Mouse (Mus musculus) left cerebral cortex, postnatal 14 days (tissue): Measurements from ENCODE around the gene Sync. TPM values are rescaled to one million over a fixed set of nuclear protein-coding genes. Genes with fewer than 3 reads are reported as not detected.

Experiments used
- DNase-seq, 2 experiments: peaks; one replicate each; pipeline ENCODE4 v3.0.0; 2021 to 2022; ENCODE audit warnings: low spot score in 2 of 2, mixed read lengths in 1 of 2
- intact Hi-C: fragments of 180-260 bp; cut with DNase I; formaldehyde crosslinking; loops from one replicate; pipeline ENCODE4 v1.15.1; 2025
- microRNA-seq, 2 experiments: library from miRNA; unstranded; fragments of <30 nt; microRNA quantifications; one replicate each; pipeline ENCODE4 v1.2.0; 2022
- total RNA-seq, 2 experiments: library from RNA; stranded (reverse); gene quantifications; 2 replicates each; pipeline ENCODE4 v1.2.3; 2021

Gene Sync
- total RNA-seq, 2 experiments from 2014 or later, result 1.2 to 2.2 TPM

DNA sequence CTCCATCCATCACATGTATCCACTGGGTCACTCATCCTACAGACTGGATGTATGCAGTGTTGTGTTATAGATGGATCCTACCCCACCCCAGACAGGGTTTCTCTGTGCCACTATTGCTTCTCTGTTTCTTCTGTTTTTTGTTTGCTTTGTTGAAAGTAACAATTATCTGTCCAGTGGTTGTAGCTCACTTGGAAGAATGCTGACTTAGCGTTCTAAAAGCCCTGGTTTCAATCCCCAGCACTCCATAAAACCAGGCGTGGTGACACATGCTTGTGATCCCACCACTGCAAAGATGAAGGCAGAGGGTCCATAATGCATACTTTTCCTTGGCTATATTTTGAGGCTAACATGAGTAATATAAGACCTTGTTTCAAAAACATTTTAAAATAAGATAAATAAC is 55.3 kb downstream of the Sync start:
- intact Hi-C loops, result no loop called here

DNA sequence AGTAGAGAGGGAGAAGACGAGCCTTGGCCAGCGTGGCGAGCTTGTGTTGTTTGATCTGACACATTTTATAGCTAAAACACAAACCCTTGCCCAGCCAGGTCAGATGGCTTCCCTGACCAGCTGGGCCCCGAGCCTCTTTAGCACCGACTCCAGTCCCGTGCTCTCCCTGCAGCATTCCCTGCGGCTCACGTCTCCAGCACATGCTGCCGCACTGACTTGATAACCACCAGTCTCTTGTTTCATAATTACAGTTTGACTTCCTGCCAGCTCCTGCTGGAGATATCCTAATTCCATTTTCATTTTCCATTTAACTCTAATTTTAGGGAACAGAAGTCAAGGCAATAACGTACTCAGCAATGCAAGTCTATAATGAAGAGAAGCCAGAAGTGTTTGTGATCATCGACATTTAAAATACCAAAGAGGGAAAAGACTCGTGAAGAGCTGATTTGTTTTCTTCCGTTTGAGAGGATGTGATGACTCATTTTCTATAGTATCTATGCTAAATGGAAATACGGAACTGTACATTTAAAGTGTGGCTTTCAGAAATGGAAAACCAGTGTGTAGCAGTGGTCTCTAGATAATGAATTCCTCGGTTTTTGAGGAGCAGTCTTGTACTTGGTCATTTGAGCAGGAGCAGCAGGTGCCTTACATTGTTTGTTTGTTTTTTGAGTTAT is 59.2 kb downstream of the Sync start:
- intact Hi-C loops, result no loop called here
- peak; percentile 62 to 80 for DNase-seq

More for the DNA sequence above, 55.3 kb downstream of the Sync start:
- DNase-seq, result no peak

DNA sequence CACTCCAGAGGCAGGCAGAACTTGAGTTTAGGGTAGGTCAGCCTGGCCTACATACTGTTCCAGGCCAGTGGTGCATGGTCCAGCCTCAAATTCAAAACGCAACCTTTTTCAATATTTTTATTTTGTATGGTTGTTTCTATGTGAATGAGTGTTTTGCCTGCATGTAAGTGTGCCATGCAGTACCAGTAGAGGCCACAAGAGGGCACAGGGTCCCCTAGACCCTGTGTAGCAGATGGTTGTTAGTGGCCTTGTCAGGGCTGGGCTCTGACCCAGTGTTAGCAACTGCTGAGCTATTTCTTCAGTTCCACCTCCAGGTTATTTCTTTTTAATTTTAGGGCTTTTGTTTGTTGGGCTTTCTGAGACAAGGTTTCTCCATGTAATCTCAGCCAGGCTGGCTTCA is 63.2 kb downstream of the Sync start:
- intact Hi-C loops, result loop anchor here (2.0 kb wide), 1 partner anchor 106 kb away; no protein-coding TSS in a partner anchor
- DNase-seq, result peak; percentile 54 to 78

DNA sequence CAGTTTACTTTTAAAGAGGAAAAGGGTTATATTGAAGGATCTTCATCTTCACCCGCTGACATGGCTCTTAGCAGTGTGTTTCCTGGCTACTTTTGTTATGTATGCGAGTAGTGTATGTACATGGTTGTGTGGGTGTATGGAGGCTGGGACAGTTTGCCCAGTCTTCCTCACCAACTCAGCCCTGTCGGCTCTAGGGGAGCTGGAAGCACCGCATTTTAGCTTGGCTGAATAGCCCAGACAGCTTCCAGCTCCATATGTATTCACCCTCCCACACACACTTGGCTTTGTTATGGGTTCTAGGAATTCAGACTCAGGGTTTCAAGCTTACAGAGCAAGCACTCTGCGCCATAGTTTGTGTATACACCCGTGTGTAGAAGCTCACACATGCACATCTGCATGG is 63.7 kb downstream of the Sync start:
- intact Hi-C loops, result loop anchor here (2.0 kb wide), 1 partner anchor 106 kb away; no protein-coding TSS in a partner anchor
- peak; percentile 46 to 70 for DNase-seq

DNA sequence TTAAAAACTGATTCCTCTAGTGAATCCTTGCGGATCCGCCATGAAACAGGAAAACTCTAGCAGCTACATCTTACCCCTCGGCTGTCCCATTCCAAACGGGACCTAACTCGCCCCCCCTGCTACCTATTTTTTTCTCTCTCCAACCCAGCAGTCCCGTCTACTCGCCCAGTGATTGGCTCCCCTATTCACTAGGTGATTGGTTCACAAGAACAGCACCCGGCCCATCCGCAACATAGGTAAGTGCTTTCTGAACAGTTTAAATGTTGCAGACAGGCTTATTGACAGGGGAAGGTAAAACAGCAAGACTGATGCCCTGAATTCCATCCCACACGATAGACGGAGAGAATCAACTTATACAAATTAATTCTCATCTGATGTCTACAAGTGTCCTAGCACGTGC is 65.8 kb downstream of the Sync start:
- intact Hi-C loops, result no loop called here
- DNase-seq, result no peak

DNA sequence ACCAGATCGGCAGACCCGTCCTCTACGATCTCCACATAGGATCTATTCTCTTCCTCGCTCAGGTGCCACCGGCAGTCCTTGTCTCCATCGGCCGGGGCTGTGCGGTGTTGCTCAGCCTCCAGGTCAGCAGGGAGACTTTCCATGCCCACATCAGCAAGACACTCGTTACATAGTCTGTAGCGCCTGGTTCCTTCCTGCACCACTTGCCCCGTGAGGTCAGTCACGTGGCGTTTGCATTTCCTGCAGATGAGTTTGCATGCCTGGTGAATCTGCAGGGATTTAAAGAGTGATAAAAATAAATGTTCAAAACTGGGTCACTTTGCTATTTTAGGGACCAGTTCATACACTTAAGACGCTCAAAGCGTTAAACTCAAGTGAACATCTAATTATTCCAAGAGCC is 66.8 kb downstream of the Sync start:
- intact Hi-C loops, result no loop called here

DNA sequence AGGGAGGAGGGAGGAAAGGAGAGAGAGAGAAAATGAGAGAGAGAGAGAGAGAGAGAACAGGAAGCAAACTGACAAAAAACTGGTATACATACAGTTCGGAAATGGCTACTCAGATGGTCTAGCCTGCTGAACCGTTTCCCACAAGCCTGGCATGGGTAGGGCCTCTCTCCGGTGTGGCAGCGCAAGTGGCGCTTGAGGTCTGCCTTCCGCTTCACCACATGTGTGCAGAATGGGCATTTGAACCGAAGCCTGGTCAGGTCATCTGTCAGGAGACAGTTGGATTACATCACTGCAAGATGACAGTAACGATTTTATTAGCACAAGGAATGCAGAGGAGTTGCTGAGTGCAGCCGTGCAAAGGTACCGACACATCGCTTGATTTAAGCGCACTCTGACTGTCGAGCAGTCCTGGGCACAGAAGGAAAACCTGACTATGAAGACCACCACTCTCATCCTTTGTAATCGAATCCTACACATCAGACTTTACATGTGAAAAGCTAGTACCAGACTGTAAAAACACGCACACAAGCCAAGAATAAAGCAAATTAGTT is 70.3 kb downstream of the Sync start:
- intact Hi-C loops, result no loop called here
- DNase-seq, result no peak

More for the DNA sequence above, 66.8 kb downstream of the Sync start:
- DNase-seq, result peak in 1 of 2 experiments; percentile 30

Small RNA genes within 50 kb of the gene (microRNA-seq; reads per million reads assigned to microRNA genes)
- 0 reads per million in 2 experiments for gene Gm22994

Other genes starting within 250 kb of the Sync start
- gene Rnf19b, start 229.3 kb upstream of the Sync start, total RNA-seq, result 10 to 100 TPM; 60.8 to 63.5 TPM
- gene Tmem54, start 182.1 kb upstream of the Sync start, total RNA-seq, result not detected
- 100 to 1,000 TPM; 562 to 615 TPM for gene Hpca, start 165.6 kb upstream of the Sync start, total RNA-seq
- gene Fndc5, start 150.6 kb upstream of the Sync start, total RNA-seq, result 10 to 100 TPM; 57.5 to 59.2 TPM
- gene S100pbp, start 97.9 kb upstream of the Sync start, total RNA-seq, result 10 to 100 TPM; 35.3 to 35.5 TPM
- gene Yars, start 97.9 kb upstream of the Sync start, total RNA-seq, result 100 to 1,000 TPM; 103 to 110 TPM
- 10 to 100 TPM; 17.9 to 21.1 TPM for gene C77080, start 26.2 kb upstream of the Sync start, total RNA-seq
- 100 to 1,000 TPM; 124 to 129 TPM for gene Rbbp4, start 47.8 kb downstream of the Sync start, total RNA-seq
- gene Zbtb8os, start 48.1 kb downstream of the Sync start, total RNA-seq, result 10 to 100 TPM; 22.4 to 23.5 TPM
- gene Zbtb8a, start 90.5 kb downstream of the Sync start, total RNA-seq, result 1 to 10 TPM; 7.4 to 8.0 TPM
- 1 to 10 TPM; 4.4 TPM for gene Zbtb8b, start 153.2 kb downstream of the Sync start, total RNA-seq
- gene Bsdc1, start 174.0 kb downstream of the Sync start, total RNA-seq, result 10 to 100 TPM; 48.2 to 52.0 TPM
- gene Tssk3, start 203.4 kb downstream of the Sync start, total RNA-seq, result under 1 TPM; 0.29 to 0.44 TPM
- under 1 TPM in 1 of 2 experiments, not detected in 1; 0.87 TPM for gene Fam229a, start 203.6 kb downstream of the Sync start, total RNA-seq
- gene Marcksl1, start 226.0 kb downstream of the Sync start, total RNA-seq, result 100 to 1,000 TPM; 538 to 599 TPM